Mouse (Mus musculus) CD8-positive naive resting alpha-beta T cell, adult 2 months (primary cell): ENCODE data around the gene Cln6.
A peak's percentile ranks its signal among the peaks of the same experiment; 100 is the strongest.
"Not testable (repeated sequence)": the region's sequence is repeated elsewhere in the genome, so short reads cannot be mapped to it uniquely, and the experiment has no call there.

Experiments
- DNase-seq, 2 experiments: peaks; one replicate each; pipeline ENCODE4 v3.0.0; 2022; ENCODE audit warnings: low read depth in 2 of 2, low spot score in 2 of 2

Gene Cln6

GRCm38 (mm10) chr9:62828662-62829086, 9.9 kb upstream of the Cln6 start:
- peak; percentile 77 to 83 for DNase-seq

DNA sequence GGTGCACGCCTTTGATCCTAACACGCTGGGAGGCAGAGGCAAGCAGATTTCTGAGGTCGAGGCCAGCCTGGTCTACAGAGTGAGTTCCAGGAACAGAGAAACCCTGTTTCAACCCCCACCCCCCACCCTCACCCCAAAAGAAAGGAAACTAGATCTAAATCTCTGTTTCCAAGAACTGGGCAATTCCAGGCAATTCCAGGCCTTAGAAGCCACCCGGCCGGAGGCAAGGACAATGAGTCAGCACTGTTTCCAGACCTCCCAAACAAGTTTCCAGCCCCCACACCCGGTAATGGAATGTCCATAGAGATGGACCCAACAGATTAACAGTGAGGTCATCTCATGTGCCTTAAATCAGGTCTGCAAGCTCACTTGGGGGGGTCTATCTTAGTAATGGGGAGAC, 8.7 kb upstream of the Cln6 start:
- no peak for DNase-seq

- DNase-seq, result no peak
These were observed 3.7 kb upstream of the Cln6 start for GRCm38 (mm10) chr9:62834906-62835305.

DNA sequence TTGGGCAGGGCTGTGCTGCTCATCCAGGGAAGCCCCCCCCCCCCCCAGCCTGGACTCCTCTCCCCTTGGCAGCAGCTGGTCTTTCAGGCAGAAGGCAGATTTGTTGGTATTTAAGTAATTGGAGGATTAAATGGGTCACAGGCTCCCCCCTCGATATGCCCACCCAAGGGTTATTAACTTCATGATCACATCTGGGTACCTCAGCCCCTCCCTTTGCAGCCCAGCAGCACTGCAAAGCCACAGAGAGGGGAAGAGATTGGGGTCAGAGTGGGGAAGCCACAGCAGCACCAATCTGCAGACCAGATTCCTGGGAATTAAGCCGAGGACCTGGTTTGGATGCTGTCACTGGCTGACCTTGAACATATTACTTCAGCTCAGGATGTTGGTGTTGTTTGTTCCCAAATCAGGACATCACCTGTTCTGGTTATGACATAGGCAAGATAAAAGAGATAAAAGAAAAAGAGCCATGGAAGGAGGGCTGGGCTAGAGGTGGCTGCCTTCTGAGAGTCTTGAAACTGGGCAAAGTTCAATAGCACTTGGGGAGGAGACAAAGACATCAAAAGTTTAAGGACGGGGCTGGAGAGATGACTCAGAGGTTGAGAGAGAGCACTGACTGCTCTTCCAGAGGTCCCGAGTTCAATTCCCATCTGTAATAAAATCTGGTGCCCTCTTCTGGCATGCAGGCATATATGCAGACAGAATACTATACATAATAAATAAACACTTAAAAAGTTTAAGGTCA, 2.7 kb upstream of the Cln6 start:
- DNase-seq, result no peak

DNA sequence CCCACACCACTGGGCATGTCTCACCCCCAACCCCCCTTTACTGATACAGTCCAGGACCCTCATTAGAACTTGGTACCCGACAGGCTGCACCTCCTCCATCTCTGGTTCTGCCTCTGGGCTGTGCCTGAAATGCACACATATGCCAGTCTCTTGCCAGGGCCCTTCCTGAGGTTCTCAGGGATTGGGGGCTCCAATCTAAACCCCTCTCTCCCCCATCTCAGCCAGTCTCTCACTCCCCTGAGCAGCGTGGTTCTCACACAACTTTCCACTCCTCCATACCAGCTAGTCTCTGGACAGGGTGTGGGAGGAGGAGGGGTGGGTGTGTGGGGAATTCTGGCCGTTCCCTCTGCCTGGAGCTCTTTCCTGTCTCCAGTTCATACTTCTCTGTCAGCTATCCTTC, 974 bp upstream of the Cln6 start:
- no peak for DNase-seq

DNA sequence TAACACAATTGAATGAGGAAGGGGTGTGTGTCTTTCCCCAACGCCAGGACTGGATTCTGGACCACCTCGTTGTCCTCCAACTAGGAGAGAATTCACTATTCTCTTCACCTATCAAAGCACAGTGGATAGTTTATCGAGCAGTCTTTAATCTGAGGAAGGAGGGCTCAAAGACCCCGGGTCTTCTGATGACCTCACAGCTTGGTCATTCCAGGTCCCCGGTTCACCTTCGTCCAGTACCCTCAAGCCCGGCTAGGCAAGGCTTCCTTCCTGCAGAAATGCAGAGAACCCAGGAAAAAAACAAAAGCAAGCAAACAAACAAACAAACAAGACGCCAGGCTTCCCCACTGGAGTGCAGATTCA, 459 bp upstream of the Cln6 start:
- no peak for DNase-seq

- DNase-seq, result no peak
These were observed 686 bp downstream of the Cln6 start for GRCm38 (mm10) chr9:62839172-62839770.

DNA sequence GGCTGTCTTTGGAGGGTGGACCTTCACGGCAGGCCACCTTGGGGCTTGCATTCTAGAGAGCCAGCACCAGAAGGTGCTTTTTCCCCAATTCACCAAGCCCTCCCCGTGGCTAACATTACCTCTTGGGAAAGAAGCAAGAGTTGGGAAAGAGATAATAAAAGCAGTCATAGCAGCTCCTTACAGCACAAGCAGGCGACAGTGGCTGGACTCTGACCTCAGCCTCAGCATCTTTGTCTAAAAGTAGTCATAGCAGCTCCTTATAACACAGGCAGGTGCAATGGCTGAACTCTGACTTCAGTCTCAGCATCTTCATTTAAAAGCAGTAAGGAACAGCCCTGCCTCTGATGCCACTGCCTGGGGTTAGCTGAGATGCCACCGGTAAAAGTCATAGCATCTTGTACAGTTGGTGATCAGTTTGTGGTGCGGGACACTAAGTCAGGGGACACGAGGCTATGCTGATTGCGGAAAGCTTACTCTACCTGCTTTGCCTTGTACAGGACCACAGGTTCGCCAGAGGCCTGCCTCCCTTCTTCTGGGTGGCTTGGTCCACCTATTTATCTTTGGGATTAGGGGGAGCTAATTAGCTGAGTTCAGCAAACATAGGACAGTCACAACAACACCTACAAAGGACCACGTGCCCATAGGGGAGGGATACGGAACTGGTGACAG, 4.9 kb downstream of the Cln6 start:
- no peak for DNase-seq

DNA sequence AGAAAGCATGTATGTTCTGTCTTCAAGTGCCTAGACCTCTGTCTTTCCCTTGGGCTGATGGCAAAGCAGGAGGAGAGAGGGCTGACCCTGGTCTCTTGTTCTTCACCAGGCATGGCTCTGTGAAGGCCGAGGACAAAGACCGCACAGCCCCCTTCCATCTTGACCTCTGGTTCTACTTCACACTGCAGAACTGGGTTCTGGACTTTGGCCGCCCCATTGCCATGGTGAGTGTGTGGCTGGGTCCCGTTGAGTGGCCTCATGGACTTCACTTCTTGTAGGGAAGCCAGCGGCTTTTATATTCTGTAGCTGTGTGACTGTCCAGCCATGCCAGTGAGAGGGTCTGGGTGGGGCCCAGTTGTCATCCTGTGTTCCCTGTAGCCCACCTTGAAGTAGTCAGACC, 5.9 kb downstream of the Cln6 start:
- DNase-seq, result no peak

DNA sequence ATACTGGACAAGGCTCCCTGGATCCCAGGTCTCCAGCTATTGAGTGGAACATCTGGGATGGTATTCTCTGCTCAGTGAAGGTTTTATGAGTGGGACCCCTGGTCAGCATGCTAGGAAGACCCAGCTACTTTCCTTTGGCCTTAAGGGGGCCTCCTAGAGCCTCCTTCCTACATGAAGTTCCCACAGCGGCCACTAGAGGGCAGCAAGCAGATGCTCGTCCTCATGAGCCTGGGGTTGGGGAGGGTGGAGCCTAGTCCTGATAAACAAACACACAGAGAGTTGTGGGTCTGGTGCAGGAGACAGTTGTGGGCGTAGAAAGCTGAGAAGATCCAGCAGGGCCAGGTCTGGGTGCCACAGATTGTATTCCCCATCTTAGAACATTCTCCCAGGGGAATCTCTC, 9.1 kb downstream of the Cln6 start:
- peak; percentile 85 to 88 for DNase-seq

GRCm38 (mm10) chr9:62848641-62849040, 10.1 kb downstream of the Cln6 start:
- no peak for DNase-seq

GRCm38 (mm10) chr9:62851571-62851970, 13.0 kb downstream of the Cln6 start:
- DNase-seq, result peak in 1 of 2 experiments; percentile 25

- no peak for DNase-seq
These were observed 15.9 kb downstream of the Cln6 start for GRCm38 (mm10) chr9:62854483-62854882.

DNA sequence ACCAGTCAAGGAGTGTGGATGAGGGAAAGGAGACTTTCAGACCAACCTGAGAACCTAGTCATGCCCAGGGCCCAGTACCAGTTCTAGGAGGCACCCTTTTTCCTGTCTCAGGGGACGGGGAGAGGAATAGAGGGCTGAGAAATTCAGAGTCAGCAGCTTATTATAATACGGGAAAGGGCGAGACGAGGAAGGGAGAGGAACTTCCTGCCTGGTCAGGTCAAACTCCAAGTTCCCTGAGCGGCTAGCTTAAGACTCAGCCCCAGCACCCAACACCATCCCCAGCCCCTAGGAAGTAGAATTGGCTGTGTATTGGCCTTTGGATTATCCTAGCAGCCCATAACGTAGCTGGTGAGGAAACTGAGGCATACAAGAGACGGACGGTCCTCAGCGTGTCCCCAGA, 18.6 kb downstream of the Cln6 start:
- DNase-seq, result no peak

GRCm38 (mm10) chr9:62857719-62858261, 19.2 kb downstream of the Cln6 start, which contains the start of gene Calml4:
Calml4 (plus strand) TSS chr9:62858080.
- no peak for DNase-seq

- DNase-seq, result no peak
These were observed 19.9 kb downstream of the Cln6 start for GRCm38 (mm10) chr9:62858266-62859019.

GRCm38 (mm10) chr9:62860102-62860501, 21.5 kb downstream of the Cln6 start:
- not testable (repeated sequence) for DNase-seq

- DNase-seq, result no peak
These were observed 22.3 kb downstream of the Cln6 start for GRCm38 (mm10) chr9:62860866-62861265.

DNA sequence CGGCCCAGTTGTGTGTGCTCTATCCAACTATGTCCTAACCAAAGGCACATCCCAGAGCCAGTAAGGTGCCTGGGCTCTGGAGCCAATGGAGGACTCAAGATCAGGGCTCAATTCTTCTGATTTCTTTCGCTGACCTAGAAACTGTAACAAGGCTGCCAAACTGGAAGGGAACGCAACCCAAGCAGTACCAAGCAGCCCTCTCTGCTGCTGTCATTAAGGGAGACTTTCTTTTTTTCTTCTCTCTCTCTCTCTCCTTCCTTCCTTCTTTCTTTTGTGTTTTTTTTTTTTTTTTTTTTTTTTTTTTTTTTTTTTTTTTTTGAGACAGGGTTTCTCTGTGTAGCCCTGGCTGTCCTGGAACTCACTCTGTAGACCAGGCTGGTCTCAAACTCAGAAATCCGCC, 30.7 kb downstream of the Cln6 start:
- DNase-seq, result not testable (repeated sequence)

DNA sequence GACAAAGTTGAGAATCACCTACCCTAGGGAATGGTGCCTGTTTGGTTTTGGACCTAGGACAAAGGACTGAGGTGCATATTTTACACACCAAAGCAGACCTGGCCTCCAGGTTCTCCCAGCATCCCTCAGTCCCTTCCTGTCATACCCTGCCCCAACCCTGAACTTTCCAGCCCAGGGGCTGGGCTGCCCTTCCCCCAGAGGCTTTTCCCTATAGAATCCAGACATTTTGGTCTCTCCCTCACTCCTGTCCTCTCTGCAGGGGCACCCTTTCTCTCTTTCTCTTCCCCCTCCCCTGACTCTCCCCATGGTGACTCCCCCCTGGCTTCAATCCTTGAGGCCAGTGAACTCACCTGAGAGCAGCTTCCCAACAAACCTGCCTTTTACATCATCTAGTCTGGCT, 32.1 kb downstream of the Cln6 start:
- DNase-seq, result no peak

GRCm38 (mm10) chr9:62876966-62877616, 38.5 kb downstream of the Cln6 start:
- DNase-seq, result no peak
